Mouse (Mus musculus): ENCODE measurements at regions not wholly inside any gene's neighbourhood (a gene's known extent, or its start where the extent isn't known, plus 50 kb on each side); places are given as distances from the start of the nearest gene placed in this dataset.

- DNase-seq (ENCODE audit: low read depth): peak; percentile 29
Observed at GRCm38 (mm10) chr3:56302346-56303185, 119.1 kb upstream of the Nbea start.

GRCm38 (mm10) chr3:56300769-56301168 is 117.3 kb upstream of the Nbea start:
- DNase-seq (ENCODE audit: low read depth): no peak

GRCm38 (mm10) chr3:56295578-56295977 is 112.1 kb upstream of the Nbea start:
- DNase-seq (ENCODE audit: low read depth): no peak

GRCm38 (mm10) chr3:56281507-56281906 is 98.0 kb upstream of the Nbea start:
- DNase-seq (ENCODE audit: low read depth): no peak

- peak; percentile 25 for DNase-seq (ENCODE audit: low read depth)
Observed at GRCm38 (mm10) chr3:56280330-56280957, 96.9 kb upstream of the Nbea start.

GRCm38 (mm10) chr3:56272587-56272986 is 89.1 kb upstream of the Nbea start:
- DNase-seq (ENCODE audit: low read depth): no peak

GRCm38 (mm10) chr3:56270241-56270830 is 86.8 kb upstream of the Nbea start:
- DNase-seq (ENCODE audit: low read depth): peak; percentile 62

GRCm38 (mm10) chr3:56261800-56262561 is 78.5 kb upstream of the Nbea start:
- peak; percentile 31 for DNase-seq (ENCODE audit: low read depth)

GRCm38 (mm10) chr3:56256271-56256670 is 72.8 kb upstream of the Nbea start:
- DNase-seq (ENCODE audit: low read depth): no peak

- DNase-seq (ENCODE audit: low read depth): no peak
Observed at GRCm38 (mm10) chr3:56244370-56244769, 60.9 kb upstream of the Nbea start.

GRCm38 (mm10) chr3:56238228-56238627 is 54.7 kb upstream of the Nbea start:
- DNase-seq (ENCODE audit: low read depth): no peak

GRCm38 (mm10) chr3:56236163-56236562 is 52.7 kb upstream of the Nbea start:
- DNase-seq (ENCODE audit: low read depth): no peak
